Mouse (Mus musculus): Measurements from ENCODE around the gene Supt4a. TPM values are rescaled to one million over a fixed set of nuclear protein-coding genes. Genes with fewer than 3 reads are reported as not detected.

Supt4a gene
- total RNA-seq, 4 experiments from 2014 or later, result 37.1 to 52.2 (median 38.0) TPM

- no peak for DNase-seq (ENCODE audit: low spot score)
These were observed 11.8 kb upstream of the Supt4a start for GRCm38 (mm10) chr11:87725515-87725914.

- no peak for DNase-seq (ENCODE audit: low spot score)
These were observed 11.3 kb upstream of the Supt4a start for GRCm38 (mm10) chr11:87725964-87726562.

- DNase-seq (ENCODE audit: low spot score), result no peak
These were observed 10.3 kb upstream of the Supt4a start for GRCm38 (mm10) chr11:87727021-87727420.

- DNase-seq (ENCODE audit: low spot score), result no peak
These were observed 9.9 kb upstream of the Supt4a start for GRCm38 (mm10) chr11:87727471-87727870.

GRCm38 (mm10) chr11:87728850-87729592 lies 8.3 kb upstream of the Supt4a start:
- DNase-seq (ENCODE audit: low spot score), result no peak

GRCm38 (mm10) chr11:87729593-87730185 lies 7.7 kb upstream of the Supt4a start:
- DNase-seq (ENCODE audit: low spot score), result no peak

- no peak for DNase-seq (ENCODE audit: low spot score)
These were observed 6.6 kb upstream of the Supt4a start for GRCm38 (mm10) chr11:87730652-87731310.

GRCm38 (mm10) chr11:87734346-87734745 lies 3.0 kb upstream of the Supt4a start:
- no peak for DNase-seq (ENCODE audit: low spot score)

- no peak for DNase-seq (ENCODE audit: low spot score)
These were observed 1.7 kb upstream of the Supt4a start for GRCm38 (mm10) chr11:87735691-87736090.

GRCm38 (mm10) chr11:87736647-87737134 lies 661 bp upstream of the Supt4a start:
- DNase-seq (ENCODE audit: low spot score), result peak; percentile 60

- no peak for DNase-seq (ENCODE audit: low spot score)
These were observed 6.3 kb downstream of the Supt4a start for GRCm38 (mm10) chr11:87743691-87744090.

GRCm38 (mm10) chr11:87744964-87745363 lies 7.6 kb downstream of the Supt4a start:
- DNase-seq (ENCODE audit: low spot score), result no peak

- DNase-seq (ENCODE audit: low spot score), result no peak
These were observed 8.5 kb downstream of the Supt4a start for GRCm38 (mm10) chr11:87745632-87746555.

GRCm38 (mm10) chr11:87747312-87747711 lies 10.0 kb downstream of the Supt4a start:
- no peak for DNase-seq (ENCODE audit: low spot score)

GRCm38 (mm10) chr11:87747716-87748115 lies 10.4 kb downstream of the Supt4a start:
- no peak for DNase-seq (ENCODE audit: low spot score)

GRCm38 (mm10) chr11:87748132-87749119 lies 11.1 kb downstream of the Supt4a start:
- no peak for DNase-seq (ENCODE audit: low spot score)

GRCm38 (mm10) chr11:87749192-87750042 lies 12.1 kb downstream of the Supt4a start:
- peak; percentile 47 for DNase-seq (ENCODE audit: low spot score)

- no peak for DNase-seq (ENCODE audit: low spot score)
These were observed 12.7 kb downstream of the Supt4a start for GRCm38 (mm10) chr11:87750043-87750421.

GRCm38 (mm10) chr11:87750521-87750920 lies 13.2 kb downstream of the Supt4a start:
- no peak for DNase-seq (ENCODE audit: low spot score)
